Mouse (Mus musculus): Measurements from ENCODE around the gene Cdh7.
"Not testable (repeated sequence)": the region's sequence is repeated elsewhere in the genome, so short reads cannot be mapped to it uniquely, and the experiment has no call there.

Cdh7 gene

GRCm38 (mm10) chr1:109982064-109982808 is at the start of gene Cdh7:
Gene Cdh7 (plus strand): TSS chr1:109982431.
- no peak for DNase-seq (ENCODE audit: low spot score)

GRCm38 (mm10) chr1:109932674-109933073 is 49.6 kb upstream of the Cdh7 start:
- no peak for DNase-seq (ENCODE audit: low spot score)

- DNase-seq (ENCODE audit: low spot score), result no peak
These were observed 33.7 kb upstream of the Cdh7 start for GRCm38 (mm10) chr1:109948571-109948970.

- no peak for DNase-seq (ENCODE audit: low spot score)
These were observed 10.4 kb upstream of the Cdh7 start for GRCm38 (mm10) chr1:109971721-109972425.

- DNase-seq (ENCODE audit: low spot score), result no peak
These were observed 9.7 kb upstream of the Cdh7 start for GRCm38 (mm10) chr1:109972426-109973015.

GRCm38 (mm10) chr1:109982809-109983536 is 742 bp downstream of the Cdh7 start:
- no peak for DNase-seq (ENCODE audit: low spot score)

GRCm38 (mm10) chr1:109983537-109983912 is 1.3 kb downstream of the Cdh7 start:
- DNase-seq (ENCODE audit: low spot score), result no peak

- DNase-seq (ENCODE audit: low spot score), result no peak
These were observed 2.5 kb downstream of the Cdh7 start for GRCm38 (mm10) chr1:109984776-109985175.

GRCm38 (mm10) chr1:109985468-109985867 is 3.2 kb downstream of the Cdh7 start:
- no peak for DNase-seq (ENCODE audit: low spot score)

- no peak for DNase-seq (ENCODE audit: low spot score)
These were observed 7.3 kb downstream of the Cdh7 start for GRCm38 (mm10) chr1:109989541-109989940.

- DNase-seq (ENCODE audit: low spot score), result no peak
These were observed 11.7 kb downstream of the Cdh7 start for GRCm38 (mm10) chr1:109993906-109994305.

GRCm38 (mm10) chr1:110004451-110004850 is 22.2 kb downstream of the Cdh7 start:
- no peak for DNase-seq (ENCODE audit: low spot score)

- no peak for DNase-seq (ENCODE audit: low spot score)
These were observed 22.8 kb downstream of the Cdh7 start for GRCm38 (mm10) chr1:110005038-110005437.

- no peak for DNase-seq (ENCODE audit: low spot score)
These were observed 29.9 kb downstream of the Cdh7 start for GRCm38 (mm10) chr1:110012153-110012552.

- DNase-seq (ENCODE audit: low spot score), result no peak
These were observed 74.1 kb downstream of the Cdh7 start for GRCm38 (mm10) chr1:110056317-110056716.

- DNase-seq (ENCODE audit: low spot score), result no peak
These were observed 85.2 kb downstream of the Cdh7 start for GRCm38 (mm10) chr1:110067405-110067804.

GRCm38 (mm10) chr1:110078471-110078870 is 96.2 kb downstream of the Cdh7 start:
- no peak for DNase-seq (ENCODE audit: low spot score)

GRCm38 (mm10) chr1:110118071-110118470 is 135.8 kb downstream of the Cdh7 start:
- no peak for DNase-seq (ENCODE audit: low spot score)

GRCm38 (mm10) chr1:110118862-110119261 is 136.6 kb downstream of the Cdh7 start:
- DNase-seq (ENCODE audit: low spot score), result no peak

- DNase-seq (ENCODE audit: low spot score), result not testable (repeated sequence)
These were observed 189.2 kb downstream of the Cdh7 start for GRCm38 (mm10) chr1:110171459-110171858.

Data from ovary, postnatal 36 days (tissue).